Mouse (Mus musculus) splenic B cell, adult 2 months (primary cell): Measurements from ENCODE around the gene Tmem178.
"Not testable (repeated sequence)": the region's sequence is repeated elsewhere in the genome, so short reads cannot be mapped to it uniquely, and the experiment has no call there.

Source experiments
- DNase-seq: peaks from one replicate; pipeline ENCODE4 v3.0.0-alpha.2; 2011; ENCODE audit warnings: low read depth, low spot score
- H3K27me3 ChIP-seq: 2 replicates; pipeline ENCODE4 v1.6.1; 2012; ENCODE audit warnings: mild to moderate bottlenecking, low read length, moderate library complexity, mixed read lengths; ENCODE audit not compliant: control insufficient read depth, poor library complexity, insufficient read depth, severe bottlenecking
- H3K36me3 ChIP-seq: 2 replicates; pipeline ENCODE4 v1.6.1; 2012; ENCODE audit warnings: mild to moderate bottlenecking, low read length, moderate library complexity, mixed read lengths; ENCODE audit not compliant: control insufficient read depth, poor library complexity, insufficient read depth, severe bottlenecking

The Tmem178 gene

DNA sequence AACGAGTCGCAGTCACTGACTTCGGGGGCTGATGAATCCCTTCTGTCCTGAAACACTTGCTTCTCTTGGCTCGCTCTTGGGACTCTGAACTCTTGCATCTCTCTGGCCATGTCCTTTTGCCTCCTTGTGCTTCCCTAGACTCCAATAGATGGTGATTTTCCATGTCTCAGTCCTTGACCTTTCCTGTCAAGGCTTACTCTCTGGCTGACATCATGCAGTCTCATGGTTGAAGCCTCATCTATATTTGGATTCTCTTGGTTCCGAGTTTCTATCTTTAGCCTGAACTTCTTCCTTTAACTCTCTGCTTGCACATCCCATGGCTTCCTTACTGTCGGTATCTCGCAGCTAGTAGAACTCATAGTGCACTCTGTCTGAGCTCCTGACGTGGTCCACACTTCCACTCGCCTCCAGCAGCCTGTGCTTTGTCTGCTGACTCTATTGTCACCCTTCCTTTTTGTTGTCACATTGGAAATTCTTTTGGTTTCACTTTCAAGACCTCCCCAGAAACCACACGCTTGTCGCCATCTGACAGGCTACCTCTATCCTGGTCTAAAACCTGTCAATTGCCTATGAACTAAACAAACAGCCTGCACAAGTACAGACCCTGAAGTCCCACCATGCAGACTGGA lies 10.9 kb upstream of the Tmem178 start:
- Histone ChIP-seq H3K27me3 (no peaks in the 10 kb centered on the region), H3K36me3 (no peaks in the 10 kb centered on the region)
- DNase-seq = peak; percentile 16

DNA sequence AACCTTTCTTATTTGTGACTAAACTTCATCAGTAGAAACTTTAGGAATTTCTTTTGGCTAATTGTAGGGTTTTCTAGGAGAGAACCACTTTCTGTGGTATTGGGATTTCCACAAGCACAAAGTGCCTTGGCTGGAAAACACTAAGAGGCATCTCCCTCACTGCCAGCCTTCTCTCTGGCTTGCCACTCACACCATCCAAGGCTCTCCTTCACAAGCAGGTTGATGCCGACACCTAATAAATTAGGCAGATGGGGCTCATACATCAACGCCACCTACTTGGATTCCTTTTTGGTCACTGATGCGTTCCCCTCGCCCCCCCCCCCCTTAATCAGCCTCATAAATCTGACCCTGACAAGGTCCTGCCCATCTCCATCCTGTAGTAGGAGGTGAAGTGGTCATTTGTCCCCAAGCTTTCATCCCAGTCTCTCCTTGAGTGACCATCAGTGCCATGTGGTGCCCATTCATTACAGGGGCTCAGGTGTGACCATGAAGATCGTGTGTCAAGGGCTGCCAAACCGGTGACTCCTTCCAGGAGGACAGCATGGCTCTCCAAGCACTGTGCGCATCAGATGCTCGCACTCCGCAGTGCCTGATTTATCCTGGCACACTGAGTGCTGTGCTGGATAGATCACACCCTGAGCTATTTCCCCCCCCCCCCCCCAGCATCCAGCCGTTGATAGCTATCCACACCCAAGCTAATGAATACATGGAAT lies 8.5 kb upstream of the Tmem178 start:
- DNase-seq = no peak

DNA sequence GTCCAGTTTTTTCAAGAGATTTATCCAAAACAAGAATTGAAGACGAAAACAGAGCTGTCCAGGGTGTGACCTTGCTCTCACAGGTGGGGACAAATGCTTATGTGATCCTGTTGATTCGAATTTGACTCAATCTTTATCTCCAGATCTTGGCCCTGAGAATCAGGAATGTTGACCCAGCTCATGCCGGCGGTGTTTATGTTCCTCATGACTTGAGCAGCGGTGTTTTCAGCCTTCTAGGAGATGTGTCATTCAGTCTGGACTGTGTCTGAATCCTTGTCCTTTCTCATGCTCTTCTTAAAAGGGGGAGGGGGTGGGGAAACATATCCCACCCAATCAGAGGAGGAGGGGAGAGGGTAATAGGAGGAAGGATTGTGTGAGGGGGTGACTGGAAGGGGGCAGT lies 7.9 kb upstream of the Tmem178 start:
- 0 out of 2 replicates have a peak, but pooled peaks cover 2% of the 10 kb centered on the region for H3K27me3 ChIP-seq
- no peak for DNase-seq
- no peaks in the 10 kb centered on the region for H3K36me3 ChIP-seq

More for the DNA sequence above, 8.5 kb upstream of the Tmem178 start:
- no peaks in the 10 kb centered on the region for H3K36me3 ChIP-seq
- H3K27me3 ChIP-seq = no peaks in the 10 kb centered on the region

DNA sequence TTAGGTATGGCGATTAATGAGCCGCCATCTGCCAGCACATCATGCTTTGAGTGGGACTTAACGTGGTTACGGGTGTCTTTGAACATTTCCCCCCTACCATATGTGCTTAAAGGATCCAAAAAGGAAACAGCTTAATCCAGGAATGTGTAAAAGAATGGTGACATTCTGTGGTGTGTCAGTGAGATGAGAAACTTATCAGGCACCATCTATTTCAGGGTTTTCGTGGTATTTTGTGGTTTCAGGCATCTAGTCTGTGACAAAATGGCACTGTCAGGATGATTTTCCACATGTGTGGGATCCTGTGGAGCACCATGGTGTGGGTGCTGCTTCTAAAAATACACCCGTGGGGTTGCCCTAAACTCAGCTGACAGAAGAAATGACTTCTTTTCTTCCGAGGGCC lies 4.6 kb upstream of the Tmem178 start:
- no peak for DNase-seq
- Histone ChIP-seq H3K27me3 (0 out of 2 replicates have a peak, but pooled peaks cover 2% of the 10 kb centered on the region), H3K36me3 (no peaks in the 10 kb centered on the region)

DNA sequence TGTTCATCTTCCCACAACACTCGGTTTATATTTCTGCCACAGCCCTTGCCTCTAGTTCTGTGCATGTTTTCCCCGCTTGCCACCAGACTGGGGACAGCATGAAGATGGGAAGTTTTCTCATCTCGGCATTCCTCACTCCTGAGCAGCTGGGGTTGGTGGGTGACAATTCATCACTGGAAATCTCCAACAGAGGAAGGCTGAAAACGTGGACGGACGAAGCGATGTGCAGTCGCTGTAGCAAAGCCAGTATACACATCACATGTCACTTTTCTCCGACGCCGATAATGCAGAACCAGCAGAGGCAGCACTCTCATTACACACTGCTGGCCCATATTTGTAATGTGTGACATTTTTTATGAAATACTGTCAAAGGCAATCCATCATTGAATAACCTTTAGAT lies 2.6 kb upstream of the Tmem178 start:
- Histone ChIP-seq H3K27me3 (0 out of 2 replicates have a peak, but pooled peaks cover 2% of the 10 kb centered on the region), H3K36me3 (no peaks in the 10 kb centered on the region)
- DNase-seq = no peak

DNA sequence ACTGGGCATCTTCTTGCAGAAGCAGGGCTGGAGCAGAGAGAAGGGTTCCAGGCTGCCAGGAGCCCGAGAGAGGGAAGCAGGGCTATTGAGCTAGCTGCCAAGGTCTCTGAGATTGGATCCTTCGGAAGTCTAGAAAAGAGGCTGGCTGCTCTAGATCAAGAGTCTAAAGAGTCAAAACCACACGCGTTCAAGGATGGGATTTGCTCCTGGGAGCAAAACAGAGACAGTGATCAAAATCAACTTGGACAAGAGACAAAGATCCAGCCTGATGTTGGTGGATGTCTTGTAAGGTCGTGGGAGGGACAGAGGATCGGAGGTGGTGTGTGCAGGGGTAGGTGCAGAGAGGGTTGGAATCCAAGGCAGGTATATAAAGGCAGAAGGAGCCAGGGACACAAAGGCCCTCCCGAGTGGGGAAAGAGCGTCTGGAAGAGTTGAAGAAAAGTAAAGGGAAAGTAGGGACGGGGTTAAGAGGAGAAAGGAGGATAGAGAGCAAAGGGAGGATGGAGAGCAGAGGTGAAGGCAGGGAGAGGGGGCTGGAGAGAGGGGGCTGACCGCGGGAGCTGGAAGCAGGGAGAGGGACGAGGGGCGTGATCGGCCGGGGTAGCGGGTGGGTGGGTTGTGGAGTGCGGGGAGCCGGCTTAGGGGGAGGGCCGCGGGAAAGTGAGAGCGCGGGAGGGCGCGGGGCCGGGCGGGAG lies 450 bp upstream of the Tmem178 start:
- H3K36me3 ChIP-seq = no peaks in the 10 kb centered on the region
- no peak for DNase-seq
- H3K27me3 ChIP-seq = 0 out of 2 replicates have a peak, but pooled peaks cover 2% of the 10 kb centered on the region

DNA sequence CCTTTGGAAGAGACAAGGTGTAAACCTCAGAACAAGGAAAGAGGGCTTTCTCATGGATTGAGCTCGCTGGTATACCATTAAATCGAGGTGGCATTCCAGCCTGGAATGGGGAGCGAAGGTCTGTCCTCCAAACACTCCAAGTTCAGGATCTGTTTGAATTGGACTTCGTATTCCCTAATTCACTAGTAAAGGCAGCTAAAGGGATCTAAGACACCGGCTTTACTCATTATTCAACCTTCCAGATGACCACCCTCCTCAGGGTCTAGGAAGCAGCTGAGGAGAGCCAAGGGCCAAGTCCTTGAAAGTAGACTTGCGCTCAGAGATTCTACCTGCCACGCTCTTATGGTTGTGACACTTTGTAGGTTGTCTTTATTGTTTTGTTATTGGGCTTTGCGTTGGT lies 1.1 kb downstream of the Tmem178 start:
- not testable (repeated sequence) for DNase-seq, H3K36me3 ChIP-seq

DNA sequence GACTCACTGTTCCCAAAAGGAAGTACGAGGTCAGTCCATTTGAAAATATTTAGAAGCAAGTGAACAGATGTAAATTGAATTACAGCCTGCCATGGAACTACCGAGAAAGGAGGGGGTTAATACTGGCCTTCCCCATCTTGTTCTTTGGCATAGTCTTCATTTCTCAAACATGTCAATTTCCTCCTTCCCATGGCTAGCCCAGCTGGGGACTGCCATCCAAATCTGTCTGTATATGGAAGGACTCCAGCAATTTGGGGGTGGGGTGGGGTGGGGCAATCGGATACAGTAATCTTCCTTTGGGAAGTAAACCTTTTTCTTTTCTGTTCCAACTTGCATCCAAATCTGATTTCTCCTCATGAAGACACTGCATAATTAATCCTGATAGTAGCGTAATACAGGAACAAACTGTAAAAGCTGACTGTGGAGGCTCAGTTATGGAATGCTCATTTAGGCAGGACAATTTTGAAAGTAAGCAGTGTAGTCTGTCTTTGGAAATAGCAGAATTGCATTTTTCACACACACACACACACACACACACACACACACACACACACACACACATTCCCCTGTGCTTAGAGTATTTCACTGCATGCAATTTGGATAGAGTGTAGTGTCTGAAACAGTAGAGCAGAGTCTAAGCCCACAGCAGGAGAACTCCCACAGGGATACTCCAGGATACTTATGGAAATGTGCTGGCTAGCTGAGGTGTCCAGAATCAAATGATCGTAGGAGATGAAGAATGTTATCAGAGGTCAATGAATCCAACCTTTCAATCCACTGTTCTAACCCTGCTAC lies 1.9 kb downstream of the Tmem178 start:
- H3K36me3 ChIP-seq = no peaks in the 10 kb centered on the region
- DNase-seq = no peak
- 0 out of 2 replicates have a peak, but pooled peaks cover under 1% of the 10 kb centered on the region for H3K27me3 ChIP-seq

More for the DNA sequence above, 1.1 kb downstream of the Tmem178 start:
- H3K27me3 ChIP-seq = not testable (repeated sequence)

DNA sequence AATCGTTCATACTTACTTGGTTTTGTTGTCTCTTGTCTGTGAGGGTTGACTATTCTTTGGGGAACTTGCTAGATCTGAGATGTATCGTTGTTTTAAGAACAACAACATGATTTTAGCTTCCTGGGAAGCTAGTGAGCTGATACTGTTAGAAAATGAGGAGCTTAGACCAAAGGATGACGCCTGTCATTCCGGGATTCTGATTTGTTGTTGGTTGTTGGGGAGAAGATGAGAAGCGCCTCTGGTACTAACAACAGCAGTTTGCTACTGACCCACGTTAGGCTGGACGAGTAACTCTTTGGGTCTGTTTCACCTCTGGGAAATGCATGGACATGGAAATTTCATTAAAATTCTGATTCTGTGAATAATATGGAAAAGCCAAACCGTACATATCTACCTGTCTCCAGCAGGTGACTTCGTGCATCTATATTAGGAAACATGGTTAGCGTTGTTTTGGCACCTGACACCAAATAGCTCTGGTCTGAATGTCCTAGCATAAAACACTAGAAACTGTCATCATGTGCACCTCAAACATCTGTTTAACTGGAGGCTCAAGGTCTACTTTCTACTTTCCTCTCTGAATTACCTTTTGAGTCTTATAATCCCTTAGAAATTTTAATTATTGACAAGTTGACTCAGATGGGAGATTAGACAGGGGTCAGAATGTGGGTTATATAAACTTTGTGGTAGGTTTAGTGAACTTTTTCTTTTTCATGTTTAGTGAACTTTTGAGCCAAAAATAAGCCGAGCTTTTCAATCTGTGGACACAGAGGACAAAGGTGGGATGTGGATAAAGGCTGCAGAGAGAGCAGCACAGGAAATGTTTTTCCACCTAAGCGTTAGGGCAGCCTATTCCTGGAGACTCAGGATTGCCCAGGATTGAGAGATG lies 2.9 kb downstream of the Tmem178 start:
- DNase-seq = no peak
- no peaks in the 10 kb centered on the region for H3K36me3 ChIP-seq
- H3K27me3 ChIP-seq = no peaks in the 10 kb centered on the region

DNA sequence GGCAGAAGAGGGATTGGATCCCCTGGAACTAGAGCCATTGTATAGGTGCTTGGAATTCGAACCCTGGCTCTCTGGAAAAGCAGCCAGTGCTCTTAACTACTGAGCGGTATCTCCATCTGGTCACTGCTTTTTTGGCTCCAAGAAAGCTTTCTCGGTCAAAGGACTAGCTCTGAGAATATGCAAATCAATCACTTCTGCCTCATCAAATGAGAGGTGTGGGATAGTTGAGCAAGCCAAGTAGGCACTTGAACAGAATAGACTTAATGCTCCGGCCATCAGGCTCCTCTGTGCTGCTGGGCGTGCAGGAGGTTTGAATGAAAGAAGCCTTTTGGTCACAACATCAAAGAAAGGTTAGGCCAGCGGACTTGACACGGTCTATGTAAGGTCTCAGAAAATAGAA lies 5.0 kb downstream of the Tmem178 start:
- no peaks in the 10 kb centered on the region for H3K36me3 ChIP-seq
- no peaks in the 10 kb centered on the region for H3K27me3 ChIP-seq
- DNase-seq = no peak

DNA sequence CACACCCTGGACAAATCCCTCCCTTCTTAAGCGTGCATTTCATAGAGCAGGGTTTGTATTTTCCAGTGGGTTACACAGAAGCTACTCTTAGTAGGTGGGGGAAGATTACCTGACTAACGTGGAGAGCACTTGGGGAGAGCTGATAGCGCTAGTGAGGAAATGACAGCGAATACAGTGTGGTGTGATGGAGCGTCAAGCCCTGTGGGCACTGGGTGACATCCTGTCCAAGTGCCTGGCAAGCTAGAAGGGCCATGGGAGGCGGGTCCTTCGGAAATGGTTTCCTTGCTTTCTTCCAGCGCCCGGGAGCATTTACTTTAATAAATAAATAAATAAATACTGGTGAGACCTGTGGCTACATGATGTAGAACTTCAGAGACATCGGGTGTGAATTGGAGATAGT lies 5.5 kb downstream of the Tmem178 start:
- no peak for DNase-seq
- Histone ChIP-seq H3K36me3 (no peaks in the 10 kb centered on the region), H3K27me3 (no peaks in the 10 kb centered on the region)

DNA sequence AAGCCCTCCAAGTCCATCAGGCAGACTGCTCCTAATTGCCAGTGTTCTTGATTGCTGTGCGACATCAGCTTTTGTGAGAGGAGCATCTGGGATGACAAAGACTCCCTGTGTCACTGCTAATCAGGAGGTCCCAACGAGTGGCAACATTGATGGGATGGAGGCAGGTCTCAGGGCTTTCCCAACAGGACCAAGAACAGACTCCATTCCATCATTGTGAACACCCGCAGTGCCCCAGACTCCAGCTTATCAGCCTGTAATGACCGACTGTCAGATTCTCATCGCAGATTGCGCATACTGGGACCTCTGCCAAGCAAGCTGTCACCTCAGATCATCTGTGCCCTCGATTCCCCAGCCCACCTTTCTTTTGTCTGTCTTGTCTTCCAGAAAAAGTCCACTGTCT lies 7.9 kb downstream of the Tmem178 start:
- H3K36me3 ChIP-seq = no peaks in the 10 kb centered on the region
- no peak for DNase-seq
- H3K27me3 ChIP-seq = no peaks in the 10 kb centered on the region

DNA sequence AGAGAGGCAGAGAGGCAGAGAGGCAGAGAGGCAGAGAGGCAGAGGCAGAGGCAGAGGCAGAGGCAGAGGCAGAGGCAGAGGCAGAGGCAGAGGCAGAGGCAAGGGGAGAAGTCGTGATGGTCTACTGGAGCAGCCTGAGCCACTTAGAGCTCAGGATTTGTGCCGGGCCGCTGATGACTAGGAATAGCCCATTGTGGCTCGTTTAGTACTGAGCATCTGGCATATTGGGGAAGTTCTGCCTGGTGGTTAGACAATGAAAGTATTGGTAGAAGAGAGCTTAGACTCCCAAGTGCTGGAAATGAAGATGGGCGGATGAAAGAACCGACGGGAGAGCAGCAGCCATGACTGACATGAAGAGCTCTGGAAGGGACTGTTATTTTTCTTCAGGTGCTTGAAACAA lies 11.0 kb downstream of the Tmem178 start:
- DNase-seq = no peak
- H3K36me3 ChIP-seq = no peaks in the 10 kb centered on the region
- H3K27me3 ChIP-seq = no peaks in the 10 kb centered on the region
